ENCODE assay signal across 12 mouse cellular contexts in genomic region chr6:22347132-22347902, GRCm38 (mm10). TPM values are rescaled to one million over a fixed set of nuclear protein-coding genes. Genes with fewer than 3 reads are reported as not detected.
DNase-seq lines count a peak whose midpoint lies in the region; ATAC-seq and TF ChIP-seq lines count a peak whose summit lies in the region.
"Had no signal": no experiment of that assay in that cellular context is flagged by ENCODE, and none has a peak within 500 bp of the region (broad histone marks: within the 10 kb centered on the region; RNA-seq: fewer than 3 reads in every experiment).

No protein-coding gene starts in this region.

- WGBS in heart, embryonic 12.5 days: 61% methylated on average over 8 of the region's 8 CpGs
- WGBS in liver, postnatal 0 days (ENCODE audit: insufficient replicate concordance): 53% methylated on average over 8 of the region's 8 CpGs
- 50% methylated on average over 8 of the region's 8 CpGs for WGBS in liver, embryonic 12.5 days (ENCODE audit: insufficient replicate concordance)
- WGBS in stomach, postnatal 0 days: 62% methylated on average over 8 of the region's 8 CpGs
- WGBS in hindbrain, embryonic 11.5 days: 77% methylated on average over 8 of the region's 8 CpGs

- TF ChIP-seq CTCF in liver, postnatal 0 days (IDR thresholded peaks at IDR 0.05; ENCODE audit: low read depth): no peak
- TF ChIP-seq CTCF in stomach, postnatal 0 days (IDR thresholded peaks at IDR 0.05; ENCODE audit: low read depth): no peak

- H3K27ac ChIP-seq in heart, embryonic 12.5 days (ENCODE audit: poor library complexity, severe bottlenecking): no peak overlapping the region; the same call in 1 of the 2 replicates
- H3K27ac ChIP-seq in liver, postnatal 0 days (ENCODE audit: low read depth): 0 out of 2 replicates have a peak overlapping the region, but pooled peaks have one; percentile 22
- H3K27ac ChIP-seq in liver, embryonic 12.5 days: no peak overlapping the region
- 0 out of 2 replicates have a peak overlapping the region, but pooled peaks have one; percentile 6 for H3K27ac ChIP-seq in stomach, postnatal 0 days (replicated peaks)
- H3K27ac ChIP-seq in hindbrain, embryonic 11.5 days (ENCODE audit: low read depth, low read length): no peak overlapping the region
- H3K27ac ChIP-seq: hindbrain, postnatal 0 days had no signal

- peak overlapping the region; percentile 17; the same call in 1 of the 2 replicates for H3K9ac ChIP-seq in heart, embryonic 12.5 days
- H3K9ac ChIP-seq in liver, postnatal 0 days (replicated peaks): no peak overlapping the region
- no peak overlapping the region for H3K9ac ChIP-seq in liver, embryonic 12.5 days
- no peak overlapping the region for H3K9ac ChIP-seq in stomach, postnatal 0 days (ENCODE audit: low read length)
- no peak overlapping the region for H3K9ac ChIP-seq in hindbrain, embryonic 11.5 days (ENCODE audit: low read depth, low read length)

- no peaks in the 10 kb centered on the region for H3K9me3 ChIP-seq in heart, embryonic 12.5 days (replicated peaks)
- H3K9me3 ChIP-seq in liver, postnatal 0 days (ENCODE audit: low read length): no peaks in the 10 kb centered on the region
- H3K9me3 ChIP-seq in liver, embryonic 12.5 days (replicated peaks): no peaks in the 10 kb centered on the region
- H3K9me3 ChIP-seq in stomach, postnatal 0 days (ENCODE audit: control insufficient read depth, low read length): no peaks in the 10 kb centered on the region
- H3K9me3 ChIP-seq in hindbrain, embryonic 11.5 days (ENCODE audit: control insufficient read depth, low read length): no peaks in the 10 kb centered on the region

- H3K27me3 ChIP-seq in heart, embryonic 12.5 days (replicated peaks): no peaks in the 10 kb centered on the region
- H3K27me3 ChIP-seq in liver, postnatal 0 days (ENCODE audit: insufficient read depth, low read length): no peaks in the 10 kb centered on the region
- H3K27me3 ChIP-seq in liver, embryonic 12.5 days (replicated peaks): no peaks in the 10 kb centered on the region
- H3K27me3 ChIP-seq in stomach, postnatal 0 days (ENCODE audit: control insufficient read depth, insufficient read depth, low read length): no peaks in the 10 kb centered on the region
- no peaks in the 10 kb centered on the region for H3K27me3 ChIP-seq in hindbrain, embryonic 11.5 days (ENCODE audit: control insufficient read depth, insufficient read depth, low read length)

- ATAC-seq in heart, embryonic 12.5 days (ENCODE audit: insufficient number of reproducible peaks, low FRiP score): no peak
- no peak for ATAC-seq in liver, postnatal 0 days
- no peak for ATAC-seq in liver, embryonic 12.5 days
- peak; percentile 90 for ATAC-seq in granulocyte monocyte progenitor cell, adult 5-6 weeks (replicated peaks; ENCODE audit: poor library complexity, severe bottlenecking)
- no peak for ATAC-seq in stomach, postnatal 0 days (ENCODE audit: low FRiP score, low TSS enrichment)
- no peak for ATAC-seq in hindbrain, embryonic 11.5 days (ENCODE audit: low FRiP score)

- no peak overlapping the region for H3K4me2 ChIP-seq in heart, embryonic 12.5 days
- peak overlapping the region; percentile 23 for H3K4me2 ChIP-seq in liver, postnatal 0 days (ENCODE audit: low read depth, low read length)
- H3K4me2 ChIP-seq in liver, embryonic 12.5 days: no peak overlapping the region
- no peak overlapping the region; the same call in 1 of the 2 replicates for H3K4me2 ChIP-seq in stomach, postnatal 0 days (replicated peaks; ENCODE audit: low read depth)
- H3K4me2 ChIP-seq in hindbrain, embryonic 11.5 days (replicated peaks; ENCODE audit: low read depth, low read length): no peak overlapping the region

- no peaks in the 10 kb centered on the region for H3K36me3 ChIP-seq in heart, embryonic 12.5 days
- no peaks in the 10 kb centered on the region for H3K36me3 ChIP-seq in liver, postnatal 0 days (replicated peaks; ENCODE audit: insufficient read depth, low read length)
- no peaks in the 10 kb centered on the region for H3K36me3 ChIP-seq in liver, embryonic 12.5 days
- no peaks in the 10 kb centered on the region for H3K36me3 ChIP-seq in stomach, postnatal 0 days (ENCODE audit: control insufficient read depth, insufficient read depth, low read length)
- no peaks in the 10 kb centered on the region for H3K36me3 ChIP-seq in hindbrain, embryonic 11.5 days (ENCODE audit: control insufficient read depth, insufficient read depth, low read length)

- H3K4me1 ChIP-seq in heart, embryonic 12.5 days (replicated peaks): peaks cover 50% of the 10 kb centered on the region
- peaks cover 54% of the 10 kb centered on the region for H3K4me1 ChIP-seq in liver, postnatal 0 days (ENCODE audit: insufficient read depth)
- peaks cover 70% of the 10 kb centered on the region for H3K4me1 ChIP-seq in liver, embryonic 12.5 days
- H3K4me1 ChIP-seq in stomach, postnatal 0 days (replicated peaks; ENCODE audit: control insufficient read depth, insufficient read depth): peaks cover 2% of the 10 kb centered on the region
- H3K4me1 ChIP-seq in hindbrain, embryonic 11.5 days (replicated peaks; ENCODE audit: control insufficient read depth, insufficient read depth, low read length): no peaks in the 10 kb centered on the region

- no peak for TF ChIP-seq EP300 in liver, postnatal 0 days (IDR thresholded peaks at IDR 0.05; ENCODE audit: low read depth)
- no peak for TF ChIP-seq EP300 in stomach, postnatal 0 days (optimal IDR thresholded peaks at IDR 0.05)

- no peak for DNase-seq in heart, postnatal 4 days
- DNase-seq in liver, postnatal 0 days: no peak
- DNase-seq in stomach, postnatal 0 days (ENCODE audit: low spot score): no peak
- no peak for DNase-seq in hindbrain, embryonic 11.5 days (ENCODE audit: low spot score)
- DNase-seq in embryo, embryonic 10.5 days (ENCODE audit: low spot score): no peak

- no peak overlapping the region for H3K4me3 ChIP-seq in heart, embryonic 12.5 days
- H3K4me3 ChIP-seq in liver, postnatal 0 days (ENCODE audit: low read depth, low read length): no peak overlapping the region
- no peak overlapping the region for H3K4me3 ChIP-seq in liver, embryonic 12.5 days
- no peak overlapping the region for H3K4me3 ChIP-seq in stomach, postnatal 0 days (ENCODE audit: low read depth, low read length)
- no peak overlapping the region for H3K4me3 ChIP-seq in hindbrain, embryonic 11.5 days (ENCODE audit: low read depth, low read length)

RNA-seq across cellular contexts. Expression of gene Fam3c, which starts 8.7 kb away (rescaled TPM):
- 53.6 and 56.2 TPM in 2 replicates for polyA plus RNA-seq in heart, embryonic 12.5 days (2016; fragmentation: Nextera tagmentation; extraction: Ambion mirVana)
- total RNA-seq in heart, postnatal 4 days (2021): 10 to 100 TPM; 34.9 to 38.1 TPM
- 32.6 and 38.2 TPM in 2 replicates for polyA plus RNA-seq in liver, postnatal 0 days (2015; fragmentation: Nextera tagmentation; extraction: Ambion mirVana)
- 22.1 and 22.4 TPM in 2 replicates for polyA plus RNA-seq in liver, embryonic 12.5 days (2016; fragmentation: Nextera tagmentation; extraction: Ambion mirVana)
- 17.5 and 23.2 TPM in 2 replicates for total RNA-seq in granulocyte monocyte progenitor cell, adult 5-6 weeks (2014; fragmentation: Nextera tagmentation)
- total RNA-seq in granulocyte monocyte progenitor cell, adult 5-6 weeks (2017): 55.9 and 63.3 TPM in 2 replicates
- polyA plus RNA-seq in stomach, postnatal 0 days (2015; fragmentation: Nextera tagmentation; extraction: Ambion mirVana): 94.8 and 99.4 TPM in 2 replicates
- 34.0 and 35.5 TPM in 2 replicates for polyA plus RNA-seq in hindbrain, embryonic 11.5 days (2014; fragmentation: Nextera tagmentation; extraction: Ambion mirVana)

RNA-seq across cellular contexts. Expression of gene Wnt16, which starts 59.3 kb away (rescaled TPM):
- 2.0 and 2.6 TPM in 2 replicates for polyA plus RNA-seq in heart, embryonic 12.5 days (2016; fragmentation: Nextera tagmentation; extraction: Ambion mirVana)
- 1 to 10 TPM; 1.1 TPM for total RNA-seq in heart, postnatal 4 days (2021)
- polyA plus RNA-seq in liver, postnatal 0 days (2015; fragmentation: Nextera tagmentation; extraction: Ambion mirVana): not detected in 2 replicates
- polyA plus RNA-seq in liver, embryonic 12.5 days (2016; fragmentation: Nextera tagmentation; extraction: Ambion mirVana): 0.07 and 0.26 TPM in 2 replicates
- not detected in 2 replicates for total RNA-seq in granulocyte monocyte progenitor cell, adult 5-6 weeks (2014; fragmentation: Nextera tagmentation)
- not detected in 2 replicates for total RNA-seq in granulocyte monocyte progenitor cell, adult 5-6 weeks (2017)
- polyA plus RNA-seq in stomach, postnatal 0 days (2015; fragmentation: Nextera tagmentation; extraction: Ambion mirVana): 4.5 and 8.1 TPM in 2 replicates
- polyA plus RNA-seq in hindbrain, embryonic 11.5 days (2014; fragmentation: Nextera tagmentation; extraction: Ambion mirVana): 0.32 and 0.37 TPM in 2 replicates
- total RNA-seq: monocyte, adult 5-6 weeks had no signal
- polyA plus RNA-seq: C2C12; large intestine, adult 2 months had no signal

Comparison
In these comparisons a context has a peak if more than half of its experiments do, and no peak if none do; other contexts are left out.
1. H3K27ac ChIP-seq: peak in liver, postnatal 0 days (single experiment) and stomach, postnatal 0 days (single experiment); none in heart, embryonic 12.5 days (single experiment), liver, embryonic 12.5 days (single experiment) and hindbrain, embryonic 11.5 days (single experiment).